Mouse (Mus musculus) urinary bladder, postnatal 25 days (tissue): ENCODE measurements around the gene Tesc.

ENCODE experiments used
- DNase-seq: peaks from one replicate; pipeline ENCODE4 v3.0.0; 2022; ENCODE audit warnings: low spot score

Tesc gene

GRCm38 (mm10) chr5:118076721-118077592 lies 49.4 kb downstream of the Tesc start:
- DNase-seq = no peak

DNA sequence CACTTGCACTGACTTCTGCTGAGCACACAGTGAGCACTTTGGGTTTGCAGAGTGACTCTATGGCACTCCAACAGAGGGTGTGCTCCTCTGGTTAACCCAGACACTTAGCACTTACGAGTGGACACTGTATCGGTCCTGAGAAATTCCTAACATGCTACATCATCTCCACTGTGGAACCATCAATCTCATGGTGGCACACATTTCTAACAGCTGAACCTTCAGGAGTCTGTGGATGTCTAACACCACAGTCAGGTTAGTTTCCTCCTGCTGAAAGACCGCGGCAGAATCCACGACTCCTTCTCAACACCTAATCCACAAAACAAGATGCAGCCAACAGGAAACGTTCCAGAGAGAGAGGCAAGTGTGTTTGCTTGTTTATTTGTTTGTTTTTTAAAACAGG lies 51.0 kb downstream of the Tesc start:
- no peak for DNase-seq

DNA sequence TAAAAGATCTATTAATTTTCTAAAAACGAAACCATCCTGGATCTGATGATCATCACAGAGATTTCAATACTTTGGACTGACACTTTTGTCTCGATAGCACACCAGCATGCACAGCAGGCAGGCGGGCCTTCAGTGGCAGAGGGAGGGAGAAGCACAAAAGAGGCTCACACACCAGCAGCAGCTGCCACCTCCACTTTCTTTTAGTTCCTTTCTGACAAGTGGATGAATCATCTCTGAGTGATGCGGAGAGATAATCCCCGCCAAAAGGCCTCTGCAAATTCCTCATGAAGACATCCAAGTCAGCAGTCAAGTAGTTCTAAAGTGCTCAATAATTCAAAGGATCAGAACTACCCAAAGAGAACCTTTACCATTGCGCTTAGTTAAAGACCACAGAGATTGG lies 51.8 kb downstream of the Tesc start:
- no peak for DNase-seq

- DNase-seq = no peak
Measured at GRCm38 (mm10) chr5:118079839-118080250, 52.3 kb downstream of the Tesc start.

DNA sequence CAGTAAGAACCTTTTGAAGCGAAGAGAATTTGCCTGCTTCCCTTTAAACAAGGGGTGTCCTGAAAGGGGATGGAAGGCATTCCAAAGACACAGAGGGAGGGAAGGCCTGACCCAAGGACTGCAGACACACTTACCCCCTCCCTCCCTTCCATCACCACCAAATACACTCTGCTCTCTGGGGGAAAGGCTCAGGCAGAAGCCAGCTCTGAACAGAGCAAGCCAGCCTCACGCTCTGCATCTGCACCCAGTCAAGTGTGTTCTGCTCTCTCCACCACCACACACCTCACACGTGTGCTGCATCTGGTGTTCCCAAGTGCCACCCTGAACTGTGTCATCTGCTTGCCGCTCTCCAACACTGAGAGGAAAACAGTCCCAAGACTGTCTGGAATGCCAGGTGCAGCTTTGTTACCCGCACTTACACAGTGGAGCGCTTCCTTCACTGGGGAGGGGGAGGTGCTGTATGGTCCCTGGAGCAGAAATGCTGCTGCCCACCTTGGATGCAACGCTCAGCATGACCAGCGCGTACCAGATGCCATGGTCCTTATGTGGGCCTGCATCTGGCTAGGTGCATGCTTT lies 53.9 kb downstream of the Tesc start:
- DNase-seq = no peak

DNA sequence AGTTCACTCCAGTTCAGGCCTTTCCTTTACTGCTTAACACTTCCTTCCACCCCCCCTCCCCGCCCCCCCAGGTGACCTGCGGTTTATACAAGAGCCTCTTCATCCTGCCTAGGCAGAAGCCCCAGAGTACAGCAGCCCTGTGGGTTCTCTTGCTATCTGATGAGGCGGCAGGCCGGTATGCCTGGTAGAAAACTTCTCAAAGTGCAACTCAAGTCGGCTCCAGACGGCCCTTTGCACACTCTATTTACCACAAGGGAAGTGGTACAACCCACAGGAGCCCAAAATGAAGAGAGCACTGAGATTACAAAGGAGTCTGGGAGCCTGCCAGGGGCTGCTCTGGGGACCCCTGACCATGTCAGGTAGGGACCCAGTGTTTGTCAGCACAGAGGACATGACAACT lies 54.5 kb downstream of the Tesc start:
- no peak for DNase-seq

DNA sequence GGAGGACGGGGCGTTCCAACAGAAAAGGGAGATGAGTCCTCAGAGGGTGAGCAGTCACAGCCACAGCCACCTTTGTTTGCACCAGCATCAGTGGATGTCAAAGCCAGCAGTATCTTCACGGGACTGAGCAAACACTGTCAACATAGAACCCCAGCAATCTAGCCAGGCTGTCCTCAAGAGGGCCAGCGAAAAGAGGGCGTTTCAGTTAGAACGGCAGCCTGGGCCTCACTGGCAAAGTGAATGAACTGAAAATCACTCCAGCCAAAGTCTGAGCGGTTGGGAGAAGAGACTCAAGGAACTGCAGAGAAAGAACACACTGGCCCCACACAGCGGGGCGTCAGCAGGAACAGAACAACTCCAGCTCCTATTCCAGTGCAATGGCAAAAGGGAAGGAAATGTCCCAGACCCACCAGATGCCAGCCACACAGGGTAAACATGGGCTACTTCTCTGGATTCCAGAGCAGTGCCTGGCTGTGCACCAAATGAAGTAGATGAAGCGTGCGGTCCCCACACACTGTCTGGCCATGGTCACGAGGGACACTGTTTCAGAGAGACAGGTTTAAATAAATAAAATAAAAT lies 55.6 kb downstream of the Tesc start:
- no peak for DNase-seq

- DNase-seq = no peak
Measured at GRCm38 (mm10) chr5:118084171-118084727, 56.7 kb downstream of the Tesc start.

GRCm38 (mm10) chr5:118085313-118085712 lies 57.8 kb downstream of the Tesc start:
- DNase-seq = no peak

DNA sequence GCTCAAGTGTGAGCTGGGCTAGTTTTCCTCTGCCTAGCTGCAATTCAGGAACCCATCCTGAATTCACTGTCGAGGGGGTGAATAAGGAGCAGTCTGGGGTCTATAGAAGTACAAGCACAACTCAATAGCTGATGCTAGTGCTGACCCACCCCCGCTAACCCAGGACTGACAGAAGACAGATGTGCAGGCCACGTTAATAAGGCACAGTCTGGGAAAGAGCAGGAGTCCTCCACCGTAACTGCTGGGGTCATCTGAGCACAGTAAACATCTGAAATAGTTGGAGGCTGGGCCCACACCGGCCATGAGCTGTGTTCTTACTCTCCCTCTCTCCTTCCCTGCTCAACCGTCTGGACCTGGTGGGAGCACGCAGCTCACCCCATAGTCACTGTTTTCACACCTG lies 59.4 kb downstream of the Tesc start:
- no peak for DNase-seq

DNA sequence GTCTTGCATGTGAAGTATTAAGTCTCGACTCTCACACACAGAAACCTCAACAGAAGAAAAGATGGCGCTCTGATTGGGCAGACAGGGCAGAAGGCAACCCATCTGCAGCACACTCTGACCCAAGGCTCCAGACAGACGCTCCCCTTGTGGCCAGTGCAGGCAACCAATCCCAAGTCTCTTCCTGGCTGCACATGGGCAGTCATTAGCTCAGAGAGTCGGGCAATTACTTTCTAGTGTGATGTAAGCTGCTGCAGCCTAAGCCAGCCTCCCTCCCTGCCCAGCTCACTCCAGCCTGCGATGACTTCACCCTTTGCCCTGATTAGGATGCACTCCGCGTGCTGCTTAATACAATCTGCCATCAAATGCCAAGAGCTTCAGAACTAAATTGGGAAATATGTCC lies 61.6 kb downstream of the Tesc start:
- no peak for DNase-seq

DNA sequence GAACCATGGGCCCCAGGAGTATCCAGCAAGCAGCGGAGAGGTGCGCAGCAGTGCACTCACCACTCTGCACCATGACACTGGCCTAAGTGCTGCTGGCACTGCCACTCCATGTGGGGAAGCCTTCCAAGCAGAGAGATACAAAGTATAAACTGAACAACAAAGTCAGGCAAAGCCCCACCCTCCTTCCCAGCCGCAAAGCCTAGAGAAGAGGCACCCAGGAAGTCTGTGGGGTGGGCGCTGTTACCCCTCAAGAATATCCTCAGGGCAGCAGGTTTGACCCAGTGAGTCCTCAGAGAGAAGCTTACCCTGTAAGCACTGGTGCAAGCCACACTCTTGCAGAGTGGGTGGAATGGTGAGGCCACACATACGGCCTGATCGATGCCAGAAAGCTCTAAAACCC lies 62.6 kb downstream of the Tesc start:
- DNase-seq = no peak

- no peak for DNase-seq
Measured at GRCm38 (mm10) chr5:118090837-118091236, 63.3 kb downstream of the Tesc start.

- DNase-seq = no peak
Measured at GRCm38 (mm10) chr5:118093321-118094035, 65.9 kb downstream of the Tesc start.

GRCm38 (mm10) chr5:118095433-118095832 lies 67.9 kb downstream of the Tesc start:
- no peak for DNase-seq

GRCm38 (mm10) chr5:118095849-118096248 lies 68.3 kb downstream of the Tesc start:
- DNase-seq = no peak

DNA sequence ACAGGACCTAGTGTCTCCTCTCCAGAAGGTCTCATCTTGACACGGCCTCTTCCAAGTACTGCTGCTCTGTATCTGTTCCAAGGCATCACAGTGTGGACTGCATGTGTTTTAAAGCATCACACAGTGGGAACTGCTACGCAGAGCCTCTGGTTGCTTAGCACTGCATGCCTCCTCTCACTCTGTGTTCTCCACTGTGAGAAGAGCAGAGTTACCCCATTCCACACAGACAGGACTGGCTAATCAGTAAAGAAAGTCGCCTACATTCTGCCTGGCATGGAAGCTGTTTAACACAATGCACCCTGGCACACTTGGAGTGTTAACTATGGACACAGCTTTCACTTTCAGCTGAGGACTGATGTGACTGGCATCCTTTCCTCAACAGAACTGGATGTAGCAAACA lies 68.8 kb downstream of the Tesc start:
- no peak for DNase-seq

DNA sequence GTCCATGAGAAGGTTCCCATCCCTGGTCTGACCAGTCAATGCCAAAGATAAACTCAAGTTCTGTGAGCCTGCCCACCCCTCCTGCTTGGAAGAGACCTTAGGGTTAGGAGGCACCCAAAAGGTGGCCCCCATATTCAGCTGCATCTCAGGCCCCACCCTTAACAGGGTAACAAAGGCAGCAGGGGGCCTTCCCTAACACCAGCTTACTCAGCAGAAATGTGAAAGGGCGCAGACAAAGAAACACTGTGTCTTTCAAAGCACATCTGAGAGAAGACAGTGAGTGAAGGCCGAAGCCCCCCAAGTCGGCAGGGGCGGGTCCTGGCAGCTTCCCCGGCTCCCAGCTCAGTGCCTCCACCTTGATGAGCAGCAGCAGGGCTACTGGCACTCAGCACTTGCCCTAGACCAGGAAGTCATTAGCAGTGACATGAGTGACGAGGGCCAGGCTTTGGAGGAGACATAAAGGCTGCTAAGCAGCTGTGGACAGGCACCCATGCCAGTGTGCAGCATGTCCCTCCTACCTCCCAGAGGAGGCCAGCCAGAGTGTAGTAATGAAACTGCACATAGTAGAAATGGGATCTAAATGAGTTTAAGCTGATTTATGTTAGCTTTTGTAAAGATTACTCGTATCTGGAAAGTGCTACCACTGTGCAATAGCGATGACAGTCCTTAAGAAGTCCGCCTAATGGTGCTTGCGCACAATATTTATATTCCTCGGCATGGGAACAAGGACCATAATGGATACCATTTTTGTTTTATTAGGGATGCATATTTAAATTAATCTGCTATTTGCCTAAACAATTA lies 71.7 kb downstream of the Tesc start:
- no peak for DNase-seq

GRCm38 (mm10) chr5:118099870-118100478 lies 72.4 kb downstream of the Tesc start:
- no peak for DNase-seq

- no peak for DNase-seq
Measured at GRCm38 (mm10) chr5:118105536-118105935, 78.0 kb downstream of the Tesc start.

- DNase-seq = no peak
Measured at GRCm38 (mm10) chr5:118106667-118107066, 79.1 kb downstream of the Tesc start.
